Mouse (Mus musculus) stomach, embryonic 16.5 days (tissue): ENCODE data around the gene Ppp1r9b. TPM values are rescaled to one million over a fixed set of nuclear protein-coding genes. Genes with fewer than 3 reads are reported as not detected.

Experiments
- ATAC-seq: fragments of 200-750 bp; cut with Nextera tagmentation; 2 replicates; pipeline ENCODE4 v1.8.0; 2017; ENCODE audit warnings: moderate number of reproducible peaks, moderate TSS enrichment; ENCODE audit not compliant: insufficient read depth, low FRiP score
- H3K27ac ChIP-seq: fragments of 300-500 bp; sonication (generic); 2 replicates; pipeline ENCODE4 v1.5.1; 2014; ENCODE audit warnings: low read length
- H3K27me3 ChIP-seq: fragments of 300-500 bp; sonication (generic); 2 replicates; pipeline ENCODE4 v1.6.1; 2014; ENCODE audit warnings: low read length, control low read depth, mixed read lengths; ENCODE audit not compliant: control insufficient read depth, insufficient read depth
- H3K36me3 ChIP-seq: fragments of 300-500 bp; sonication (generic); 2 replicates; pipeline ENCODE4 v1.6.1; 2014; ENCODE audit warnings: low read length; ENCODE audit not compliant: control insufficient read depth, insufficient read depth
- H3K4me1 ChIP-seq: fragments of 300-500 bp; sonication (generic); 2 replicates; pipeline ENCODE4 v1.6.1; 2014; ENCODE audit warnings: low read length, control low read depth, mixed read lengths; ENCODE audit not compliant: control insufficient read depth, insufficient read depth
- H3K4me2 ChIP-seq: fragments of 300-500 bp; sonication (generic); 2 replicates; pipeline ENCODE4 v1.6.1; 2014; ENCODE audit warnings: low read depth, low read length, mixed read lengths
- H3K4me3 ChIP-seq: fragments of 300-500 bp; sonication (generic); replicated peaks from 2 replicates; pipeline ENCODE4 v1.5.1; 2014; ENCODE audit warnings: mild to moderate bottlenecking, low read length
- H3K9ac ChIP-seq: fragments of 300-500 bp; sonication (generic); 2 replicates; pipeline ENCODE4 v1.6.1; 2014; ENCODE audit warnings: low read length
- H3K9me3 ChIP-seq: fragments of 300-500 bp; sonication (generic); replicated peaks from 2 replicates; pipeline ENCODE4 v1.6.1; 2016; ENCODE audit warnings: low read length, control low read depth; ENCODE audit not compliant: control insufficient read depth
- WGBS: fragments of 180-500 bp; shearing (Covaris S2); extraction: QIAGEN DNeasy Blood & Tissue Kit; methylation state at CpG from one replicate; pipeline ENCODE4 v1.1.7; 2014; 5-methylcytosine and 5-hydroxymethylcytosine counted together
- polyA plus RNA-seq: library from polyadenylated mRNA; unstranded; fragments of >200 nt; fragmentation: Nextera tagmentation; extraction: Ambion mirVana; gene quantifications from 2 replicates; pipeline ENCODE4 v1.2.1, GENCODE M21; 2015

The Ppp1r9b gene
- polyA plus RNA-seq, 1 experiment from 2014 or later, result 8.0 TPM

- Histone ChIP-seq H3K9me3 (no peaks in the 10 kb centered on the region), H3K27me3 (no peaks in the 10 kb centered on the region), H3K4me2 (peak overlapping the region; percentile 83), H3K9ac (peak overlapping the region; percentile 75), H3K4me1 (peaks cover 22% of the 10 kb centered on the region), H3K4me3 (peak overlapping the region; percentile 73; the same call in 1 of the 2 replicates), H3K36me3 (no peaks in the 10 kb centered on the region), H3K27ac (0 out of 2 replicates have a peak overlapping the region, but pooled peaks have one; percentile 61)
- WGBS, result 80% methylated on average over 4 of the region's 4 CpGs
- ATAC-seq, result no peak
These were observed 48.9 kb downstream of the Ppp1r9b start for GRCm38 (mm10) chr11:95039766-95040165.

DNA sequence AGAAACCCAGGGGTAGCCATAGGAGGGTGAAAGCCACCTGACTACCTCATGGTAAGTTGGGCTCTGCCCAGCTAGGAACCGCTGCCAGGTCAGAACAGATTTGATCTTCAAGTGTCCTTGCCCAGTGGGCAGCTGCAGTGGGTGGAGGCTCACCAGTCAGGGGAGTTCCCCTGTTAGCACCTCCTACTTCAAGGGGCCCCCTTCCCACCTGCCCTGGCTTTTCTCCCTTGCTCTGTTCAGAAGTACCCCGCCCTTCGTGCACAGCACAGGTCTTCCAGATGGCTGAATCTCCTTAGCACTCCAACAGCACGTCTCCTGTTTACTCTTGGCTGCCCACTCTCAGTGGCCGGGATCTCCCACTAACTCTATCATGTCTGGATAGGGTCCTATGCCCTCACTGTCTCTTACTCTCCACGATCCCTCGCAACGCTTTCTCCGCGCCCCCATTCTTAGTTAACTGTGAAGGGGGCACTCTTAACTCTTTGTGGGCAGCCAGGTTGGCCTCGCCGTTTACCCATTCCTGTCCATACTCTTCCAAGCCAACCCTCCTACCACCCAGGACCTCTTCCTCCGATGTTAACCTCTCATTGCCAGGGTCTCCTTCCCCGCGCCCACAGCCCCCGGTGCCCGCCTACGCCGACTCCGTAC is 49.8 kb downstream of the Ppp1r9b start:
- no peaks in the 10 kb centered on the region for H3K27me3 ChIP-seq
- H3K27ac ChIP-seq, result peak overlapping the region; percentile 61
- H3K4me2 ChIP-seq, result peak overlapping the region; percentile 83
- peaks cover 22% of the 10 kb centered on the region for H3K4me1 ChIP-seq
- WGBS, result 1% methylated on average over 20 of the region's 20 CpGs
- H3K36me3 ChIP-seq, result no peaks in the 10 kb centered on the region
- H3K4me3 ChIP-seq, result peak overlapping the region; percentile 73
- H3K9me3 ChIP-seq, result no peaks in the 10 kb centered on the region
- H3K9ac ChIP-seq, result peak overlapping the region; percentile 75
- peak; percentile 51; the same call in 1 of the 2 replicates for ATAC-seq

GRCm38 (mm10) chr11:95041139-95041609 is 50.3 kb downstream of the Ppp1r9b start, which contains the start of gene Pdk2:
Gene Pdk2, minus strand, starts transcription at chr11:95041354.
- WGBS, result under 1% methylated on average over 41 of the region's 41 CpGs
- Histone ChIP-seq H3K27me3 (no peaks in the 10 kb centered on the region), H3K4me2 (peak within 1 kb of the TSS; percentile 83), H3K9me3 (no peaks in the 10 kb centered on the region), H3K9ac (peak within 1 kb of the TSS; percentile 75), H3K27ac (peak within 1 kb of the TSS; percentile 61), H3K36me3 (no peaks in the 10 kb centered on the region), H3K4me1 (peaks cover 22% of the 10 kb centered on the region), H3K4me3 (peak within 1 kb of the TSS; percentile 73)
- ATAC-seq, result peak; percentile 96

GRCm38 (mm10) chr11:95042096-95042495 is 51.3 kb downstream of the Ppp1r9b start:
- Histone ChIP-seq H3K27ac (peak overlapping the region; percentile 54), H3K4me1 (peaks cover 22% of the 10 kb centered on the region), H3K27me3 (no peaks in the 10 kb centered on the region), H3K9ac (peak overlapping the region; percentile 53), H3K4me3 (peak overlapping the region; percentile 73), H3K9me3 (no peaks in the 10 kb centered on the region), H3K4me2 (peak overlapping the region; percentile 83), H3K36me3 (no peaks in the 10 kb centered on the region)
- WGBS, result under 1% methylated on average over 11 of the region's 11 CpGs
- ATAC-seq, result peak; percentile 14; the same call in 1 of the 2 replicates

GRCm38 (mm10) chr11:95043060-95043459 is 52.2 kb downstream of the Ppp1r9b start:
- WGBS, result 87% methylated on average over 4 of the region's 4 CpGs
- Histone ChIP-seq H3K9me3 (no peaks in the 10 kb centered on the region), H3K36me3 (no peaks in the 10 kb centered on the region), H3K4me1 (peaks cover 22% of the 10 kb centered on the region), H3K4me2 (no peak overlapping the region), H3K27ac (no peak overlapping the region), H3K27me3 (no peaks in the 10 kb centered on the region), H3K9ac (no peak overlapping the region), H3K4me3 (no peak overlapping the region)
- no peak for ATAC-seq

GRCm38 (mm10) chr11:95043608-95044007 is 52.8 kb downstream of the Ppp1r9b start:
- WGBS, result 52% methylated on average over 7 of the region's 7 CpGs
- no peaks in the 10 kb centered on the region for H3K27me3 ChIP-seq

DNA sequence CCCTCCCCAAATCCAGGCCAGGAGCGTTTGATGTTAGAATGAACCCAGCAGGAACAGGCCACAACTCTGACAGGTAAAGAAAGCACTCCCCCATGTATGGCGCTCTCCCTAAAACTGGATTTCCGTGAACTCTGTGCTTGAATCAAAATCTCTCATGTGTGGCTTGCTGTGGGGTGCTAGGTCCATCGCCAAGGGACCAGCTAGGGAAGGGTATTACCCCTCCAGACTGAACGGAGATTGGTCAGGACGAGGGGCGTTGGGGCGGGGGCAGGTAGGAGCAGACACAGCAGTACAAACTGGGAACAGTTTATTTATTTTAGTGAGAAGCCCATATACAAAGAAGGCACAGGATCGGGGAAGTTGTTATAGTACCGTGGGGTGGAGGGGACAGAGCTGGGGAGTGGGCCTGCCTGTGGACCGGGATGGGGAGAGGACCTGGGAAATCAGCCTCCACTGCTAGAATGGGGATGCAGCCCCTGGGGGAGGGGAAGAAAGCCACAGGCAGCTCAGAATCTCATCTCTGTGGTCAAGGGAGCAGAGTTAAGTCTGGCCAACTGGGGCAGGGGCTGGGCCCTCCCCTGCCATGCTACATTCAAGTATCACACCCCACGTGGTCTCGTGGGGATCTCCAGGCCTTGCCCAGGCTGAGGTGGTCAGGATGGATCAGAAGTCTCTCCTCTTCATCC is 53.5 kb downstream of the Ppp1r9b start:
- H3K9ac ChIP-seq, result no peak overlapping the region
- no peak overlapping the region for H3K4me3 ChIP-seq
- H3K27ac ChIP-seq, result no peak overlapping the region
- no peaks in the 10 kb centered on the region for H3K27me3 ChIP-seq
- no peaks in the 10 kb centered on the region for H3K36me3 ChIP-seq
- H3K4me1 ChIP-seq, result peaks cover 17% of the 10 kb centered on the region
- H3K9me3 ChIP-seq, result no peaks in the 10 kb centered on the region
- no peak overlapping the region for H3K4me2 ChIP-seq
- WGBS, result 58% methylated on average over 12 of the region's 13 CpGs
- no peak for ATAC-seq

More at GRCm38 (mm10) chr11:95043608-95044007, 52.8 kb downstream of the Ppp1r9b start:
- H3K4me2 ChIP-seq, result no peak overlapping the region
- H3K4me1 ChIP-seq, result peaks cover 22% of the 10 kb centered on the region
- H3K9me3 ChIP-seq, result no peaks in the 10 kb centered on the region
- no peak overlapping the region for H3K27ac ChIP-seq
- H3K4me3 ChIP-seq, result no peak overlapping the region
- no peaks in the 10 kb centered on the region for H3K36me3 ChIP-seq
- ATAC-seq, result no peak
- no peak overlapping the region for H3K9ac ChIP-seq

DNA sequence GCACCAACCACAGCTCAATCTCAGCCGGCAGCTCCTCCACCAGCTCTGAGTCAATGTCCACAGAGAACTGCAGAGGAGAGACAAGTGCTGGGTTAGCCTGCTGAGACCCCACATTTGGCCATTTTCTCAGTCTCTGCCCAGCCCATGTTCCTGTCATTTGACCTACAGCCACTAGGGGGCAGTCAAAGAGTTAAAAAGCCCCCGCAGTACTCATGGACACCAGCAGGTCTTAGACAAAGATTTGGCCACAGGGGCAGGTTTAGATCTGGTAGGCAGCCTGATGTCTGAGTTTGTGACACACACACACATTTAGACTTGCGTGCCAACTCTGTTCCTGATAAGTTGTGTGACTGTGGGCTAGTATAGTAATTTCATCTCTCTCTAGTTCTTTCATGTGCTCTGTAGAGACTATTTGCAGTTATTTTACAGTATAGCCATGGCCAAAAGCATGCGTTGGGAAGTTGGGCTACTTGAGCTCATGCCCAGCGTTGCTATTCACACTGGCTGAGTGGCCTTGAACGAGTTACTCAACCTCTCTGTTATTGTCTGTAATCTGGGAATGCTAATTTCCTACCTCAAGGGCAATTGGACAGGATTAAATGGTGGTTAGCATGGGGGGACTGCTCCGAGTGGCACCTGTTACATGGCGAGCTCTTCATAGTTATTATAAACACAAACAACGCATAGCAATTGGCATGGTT is 56.3 kb downstream of the Ppp1r9b start:
- ATAC-seq, result peak; percentile 35; the same call in 1 of the 2 replicates
- Histone ChIP-seq H3K4me2 (no peak overlapping the region), H3K27me3 (no peaks in the 10 kb centered on the region), H3K4me3 (no peak overlapping the region), H3K9ac (no peak overlapping the region), H3K36me3 (no peaks in the 10 kb centered on the region), H3K4me1 (no peaks in the 10 kb centered on the region), H3K27ac (no peak overlapping the region), H3K9me3 (no peaks in the 10 kb centered on the region)
- WGBS, result 58% methylated on average over 9 of the region's 9 CpGs
